Mouse (Mus musculus) megakaryocyte, embryonic 14.5 days (primary cell): ENCODE measurements at regions not wholly inside any gene's neighbourhood (a gene's known extent, or its start where the extent isn't known, plus 50 kb on each side); places are given as distances from the start of the nearest gene placed in this dataset.

Experiments used
- FLI1 ChIP-seq: IDR thresholded peaks from 2 replicates; pipeline ENCODE4 v1.6.1; 2012; ENCODE audit warnings: low read length, inconsistent platforms, mixed read lengths
- GATA1 ChIP-seq: IDR thresholded peaks from 3 replicates; pipeline ENCODE4 v1.6.1; 2012; ENCODE audit warnings: mixed read lengths, low read length, inconsistent platforms, borderline replicate concordance

GRCm38 (mm10) chr4:32140068-32140467, 98.5 kb upstream of the Bach2 start:
- TF ChIP-seq GATA1: no peak
- no peak for TF ChIP-seq FLI1
